Comparison of ENCODE assay signal across 8 mouse cellular contexts in genomic region chr9:121247956-121248775, GRCm38 (mm10). TPM values are rescaled to one million over a fixed set of nuclear protein-coding genes. Genes with fewer than 3 reads are reported as not detected.
DNase-seq lines count a peak whose midpoint lies in the region; ATAC-seq lines count a peak whose summit lies in the region.

No protein-coding gene starts in this region.

- no peak overlapping the region for H3K4me3 ChIP-seq in forebrain, embryonic 16.5 days (replicated peaks; ENCODE audit: low read length)
- H3K4me3 ChIP-seq in hindbrain, embryonic 11.5 days (ENCODE audit: low read depth, low read length) = no peak overlapping the region

- no peak overlapping the region for H3K27ac ChIP-seq in forebrain, embryonic 16.5 days (ENCODE audit: low read length)
- no peak overlapping the region for H3K27ac ChIP-seq in hindbrain, embryonic 11.5 days (ENCODE audit: low read depth, low read length)

- H3K27me3 ChIP-seq in forebrain, embryonic 16.5 days (replicated peaks; ENCODE audit: control insufficient read depth, insufficient read depth, low read length) = no peaks in the 10 kb centered on the region
- no peaks in the 10 kb centered on the region for H3K27me3 ChIP-seq in hindbrain, embryonic 11.5 days (ENCODE audit: control insufficient read depth, insufficient read depth, low read length)

- no peaks in the 10 kb centered on the region for H3K9me3 ChIP-seq in forebrain, embryonic 16.5 days (ENCODE audit: control insufficient read depth, low read length)
- no peaks in the 10 kb centered on the region for H3K9me3 ChIP-seq in hindbrain, embryonic 11.5 days (ENCODE audit: control insufficient read depth, low read length)

- peak; percentile 37 for DNase-seq in Muller cell, postnatal 12 days (ENCODE audit: inconsistent ontology term)
- DNase-seq in c-Kit-positive CD71-positive TER-119-negative erythroid progenitor cells, embryonic 14.5 days (ENCODE audit: low read depth) = peak; percentile 79
- DNase-seq in hindbrain, embryonic 11.5 days (ENCODE audit: low spot score) = peak; percentile 89
- peak; percentile 74 to 76 for DNase-seq in layer of hippocampus, postnatal 36 days
- peak; percentile 78 for DNase-seq in skeletal muscle tissue, adult 2 months (ENCODE audit: low read depth, low spot score)
- peak; percentile 56 for DNase-seq in yolk sac, embryonic 10.5 days (ENCODE audit: low spot score)

- no peak overlapping the region for H3K9ac ChIP-seq in forebrain, embryonic 16.5 days (replicated peaks; ENCODE audit: low read depth, low read length)
- H3K9ac ChIP-seq in hindbrain, embryonic 11.5 days (ENCODE audit: low read depth, low read length) = no peak overlapping the region

- WGBS in forebrain, embryonic 16.5 days = 67% methylated on average over 12 of the region's 12 CpGs
- WGBS in hindbrain, embryonic 11.5 days = 65% methylated on average over 12 of the region's 12 CpGs

- H3K36me3 ChIP-seq in forebrain, embryonic 16.5 days (ENCODE audit: control insufficient read depth, insufficient read depth) = no peaks in the 10 kb centered on the region
- no peaks in the 10 kb centered on the region for H3K36me3 ChIP-seq in hindbrain, embryonic 11.5 days (ENCODE audit: control insufficient read depth, insufficient read depth, low read length)

- peak; percentile 49; the same call in 1 of the 2 replicates for ATAC-seq in forebrain, embryonic 16.5 days
- ATAC-seq in hindbrain, embryonic 11.5 days (ENCODE audit: low FRiP score) = no peak
- peak; percentile 79 for ATAC-seq in megakaryocyte progenitor cell, adult 5-6 weeks (replicated peaks; ENCODE audit: poor library complexity)

- no peaks in the 10 kb centered on the region for H3K4me1 ChIP-seq in forebrain, embryonic 16.5 days (replicated peaks; ENCODE audit: control insufficient read depth, insufficient read depth, low read length)
- H3K4me1 ChIP-seq in hindbrain, embryonic 11.5 days (replicated peaks; ENCODE audit: control insufficient read depth, insufficient read depth, low read length) = no peaks in the 10 kb centered on the region

- no peak overlapping the region for H3K4me2 ChIP-seq in forebrain, embryonic 16.5 days (ENCODE audit: low read length)
- no peak overlapping the region for H3K4me2 ChIP-seq in hindbrain, embryonic 11.5 days (replicated peaks; ENCODE audit: low read depth, low read length)

RNA-seq across cellular contexts. Expression of gene Ulk4, which starts 28.8 kb away (rescaled TPM):
- polyA plus RNA-seq in forebrain, embryonic 16.5 days (2015; fragmentation: Nextera tagmentation; extraction: Ambion mirVana) = 115 and 169 TPM in 2 replicates
- polyA plus RNA-seq in hindbrain, embryonic 11.5 days (2014; fragmentation: Nextera tagmentation; extraction: Ambion mirVana) = 161 and 185 TPM in 2 replicates
- total RNA-seq in layer of hippocampus, postnatal 36 days (2021) = 10 to 100 TPM in 1 of 2 experiments, 1 to 10 TPM in 1; 7.2 to 10.6 TPM
- 0.25 and 0.68 TPM in 2 replicates for total RNA-seq in megakaryocyte progenitor cell, adult 5-6 weeks (2015)
- 2.8 and 4.7 TPM in 2 replicates for total RNA-seq in megakaryocyte progenitor cell, adult 5-6 weeks (2017)

RNA-seq across cellular contexts. Expression of gene Trak1, which starts 49.1 kb away (rescaled TPM):
- 85.1 and 92.2 TPM in 2 replicates for polyA plus RNA-seq in forebrain, embryonic 16.5 days (2015; fragmentation: Nextera tagmentation; extraction: Ambion mirVana)
- 19.8 and 21.2 TPM in 2 replicates for polyA plus RNA-seq in hindbrain, embryonic 11.5 days (2014; fragmentation: Nextera tagmentation; extraction: Ambion mirVana)
- total RNA-seq in layer of hippocampus, postnatal 36 days (2021) = 100 to 1,000 TPM; 235 to 247 TPM
- total RNA-seq in megakaryocyte progenitor cell, adult 5-6 weeks (2015) = 30.2 and 33.4 TPM in 2 replicates
- total RNA-seq in megakaryocyte progenitor cell, adult 5-6 weeks (2017) = 21.0 and 24.0 TPM in 2 replicates

Comparison
In these comparisons a context has a peak if more than half of its experiments do, and no peak if none do; other contexts are left out.
1. DNase-seq: peak in every context shown above with its lines; median percentile 89 in hindbrain, embryonic 11.5 days; 79 in c-Kit-positive CD71-positive TER-119-negative erythroid progenitor cells, embryonic 14.5 days; 78 in skeletal muscle tissue, adult 2 months; 75 in layer of hippocampus, postnatal 36 days; 56 in yolk sac, embryonic 10.5 days; 37 in Muller cell, postnatal 12 days.
2. RNA of gene Trak1, which starts 49.1 kb away (total RNA-seq): 235 to 247 TPM in layer of hippocampus, postnatal 36 days; 21.0 to 33.4 TPM in megakaryocyte progenitor cell, adult 5-6 weeks; every median in the first group is over 4 times any median in the second.